ENCODE assay signal across 9 mouse cellular contexts in the genomic region with DNA sequence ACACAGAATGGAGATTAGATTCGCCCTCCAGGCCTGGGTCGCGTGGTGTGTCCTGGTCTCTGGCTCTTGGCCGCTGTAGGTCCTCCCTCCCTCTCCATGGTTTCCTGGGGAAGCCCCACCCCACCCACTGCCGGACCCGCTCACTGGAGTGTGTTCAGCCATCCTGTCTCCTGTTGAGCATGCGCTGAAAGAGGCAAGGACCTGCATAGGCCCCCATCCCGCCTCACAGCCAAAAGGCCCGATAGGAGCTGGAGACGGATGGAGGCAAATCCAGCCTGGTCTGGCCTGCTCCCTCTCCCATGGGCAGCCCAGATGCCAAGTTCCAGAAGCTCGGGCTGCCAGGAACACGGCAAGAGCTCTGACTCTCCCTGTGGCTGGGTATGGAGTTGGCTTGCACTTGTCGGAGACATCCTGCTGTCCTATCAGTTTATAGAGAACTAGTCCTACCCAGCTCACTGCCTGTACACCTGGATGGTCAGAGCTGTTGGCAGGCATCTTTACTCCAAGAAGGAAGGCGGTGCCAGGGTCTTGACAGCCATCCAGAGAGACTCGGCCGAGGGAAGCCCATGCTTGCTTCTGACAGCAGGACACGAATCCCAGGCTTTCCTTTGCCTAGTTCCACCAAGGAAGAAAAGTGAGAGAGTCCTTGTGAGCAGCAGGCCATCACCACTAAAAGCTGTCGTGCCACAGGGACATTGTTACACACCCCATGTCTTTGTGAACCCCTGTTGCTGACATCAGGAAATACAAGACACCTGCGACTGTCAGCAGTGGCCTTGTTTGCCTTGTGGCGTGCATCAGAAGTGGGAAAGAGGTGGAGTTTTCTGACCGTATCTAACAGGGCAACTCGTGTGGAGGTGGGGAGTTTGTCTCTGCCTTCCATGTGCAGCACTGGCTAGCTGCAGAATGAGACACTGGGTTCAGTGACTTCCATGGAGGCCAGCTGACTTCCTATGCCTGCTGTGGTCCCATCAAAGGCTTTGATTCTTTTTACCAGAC.
A peak's percentile ranks its signal among the peaks of the same experiment; 100 is the strongest.
DNase-seq lines count a peak whose midpoint lies in the region; ATAC-seq and TF ChIP-seq lines count a peak whose summit lies in the region.
"Had no signal": no experiment of that assay in that cellular context is flagged by ENCODE, and none has a peak within 500 bp of the region (broad histone marks: within the 10 kb centered on the region; RNA-seq: fewer than 3 reads in every experiment).

No protein-coding gene starts in this region.

- peak overlapping the region; percentile 55 for H3K4me3 ChIP-seq in E14TG2a.4 (replicated peaks; ENCODE audit: low read length)
- H3K4me3 ChIP-seq in heart, postnatal 0 days (ENCODE audit: low read depth, low read length) = no peak overlapping the region
- H3K4me3 ChIP-seq: embryonic facial prominence, embryonic 10.5 days had no signal

- H3K4me1 ChIP-seq in E14TG2a.4 (replicated peaks; ENCODE audit: low read depth, low read length) = peaks cover 41% of the 10 kb centered on the region
- peaks cover 18% of the 10 kb centered on the region for H3K4me1 ChIP-seq in heart, postnatal 0 days (ENCODE audit: control insufficient read depth, insufficient read depth)

- H3K27ac ChIP-seq in heart, postnatal 0 days (ENCODE audit: low read depth) = no peak overlapping the region
- H3K27ac ChIP-seq: embryonic facial prominence, embryonic 10.5 days had no signal

- H3K27me3 ChIP-seq in E14TG2a.4 (ENCODE audit: insufficient read depth, low read length) = peaks cover 18% of the 10 kb centered on the region
- peaks cover 4% of the 10 kb centered on the region for H3K27me3 ChIP-seq in heart, postnatal 0 days (ENCODE audit: control insufficient read depth, insufficient read depth, low read length)

- H3K9ac ChIP-seq in heart, postnatal 0 days (replicated peaks; ENCODE audit: low read depth, low read length) = no peak overlapping the region

- 65% methylated on average over 22 of the region's 22 CpGs for WGBS in heart, postnatal 0 days

- H3K36me3 ChIP-seq in E14TG2a.4 (ENCODE audit: insufficient read depth, low read length) = no peaks in the 10 kb centered on the region
- no peaks in the 10 kb centered on the region for H3K36me3 ChIP-seq in heart, postnatal 0 days (replicated peaks; ENCODE audit: control insufficient read depth, insufficient read depth, low read length)
- H3K36me3 ChIP-seq: embryonic facial prominence, embryonic 10.5 days had no signal

- ATAC-seq in heart, postnatal 0 days (ENCODE audit: insufficient read depth, low read depth) = peak; percentile 66

- TF ChIP-seq EP300 in heart, postnatal 0 days (IDR thresholded peaks at IDR 0.05; ENCODE audit: low read depth) = no peak

- peak; percentile 29 to 47 for DNase-seq in adrenal gland, postnatal 36 days
- DNase-seq in adrenal gland, adult 18-20 months (ENCODE audit: low spot score in 2 of 2) = no peak
- DNase-seq in heart, postnatal 0 days (ENCODE audit: low spot score) = no peak
- DNase-seq in lung, postnatal 14 days = peak; percentile 20
- no peak for DNase-seq in layer of hippocampus, adult 11-12 months (ENCODE audit: low spot score)
- DNase-seq in gastrocnemius, postnatal 10 days = no peak
- no peak for DNase-seq in left cerebral cortex, postnatal 14 days (ENCODE audit: low spot score in 2 of 2)

- H3K9me3 ChIP-seq in E14TG2a.4 (ENCODE audit: low read length) = no peaks in the 10 kb centered on the region
- H3K9me3 ChIP-seq in heart, postnatal 0 days (replicated peaks; ENCODE audit: control insufficient read depth, low read length) = no peaks in the 10 kb centered on the region
- H3K9me3 ChIP-seq: embryonic facial prominence, embryonic 10.5 days had no signal

- no peak for TF ChIP-seq CTCF in E14TG2a.4 (conservative IDR thresholded peaks at IDR 0.05; ENCODE audit: low read length)
- TF ChIP-seq CTCF in heart, postnatal 0 days (IDR thresholded peaks at IDR 0.05; ENCODE audit: low read depth) = no peak

- H3K4me2 ChIP-seq in heart, postnatal 0 days (ENCODE audit: low read depth, low read length) = no peak overlapping the region

- intact Hi-C loops in left cerebral cortex, postnatal 14 days (cut with DNase I) = no loop called here

Comparison
In these comparisons a context has a peak if more than half of its experiments do, and no peak if none do; other contexts are left out.
1. DNase-seq: peak in adrenal gland, postnatal 36 days (2 of 2) and lung, postnatal 14 days (single experiment); none in adrenal gland, adult 18-20 months (0 of 2), heart, postnatal 0 days (single experiment), layer of hippocampus, adult 11-12 months (single experiment), gastrocnemius, postnatal 10 days (single experiment) and left cerebral cortex, postnatal 14 days (0 of 2).